Mouse (Mus musculus): ENCODE results near the gene Gm10639.

DNA sequence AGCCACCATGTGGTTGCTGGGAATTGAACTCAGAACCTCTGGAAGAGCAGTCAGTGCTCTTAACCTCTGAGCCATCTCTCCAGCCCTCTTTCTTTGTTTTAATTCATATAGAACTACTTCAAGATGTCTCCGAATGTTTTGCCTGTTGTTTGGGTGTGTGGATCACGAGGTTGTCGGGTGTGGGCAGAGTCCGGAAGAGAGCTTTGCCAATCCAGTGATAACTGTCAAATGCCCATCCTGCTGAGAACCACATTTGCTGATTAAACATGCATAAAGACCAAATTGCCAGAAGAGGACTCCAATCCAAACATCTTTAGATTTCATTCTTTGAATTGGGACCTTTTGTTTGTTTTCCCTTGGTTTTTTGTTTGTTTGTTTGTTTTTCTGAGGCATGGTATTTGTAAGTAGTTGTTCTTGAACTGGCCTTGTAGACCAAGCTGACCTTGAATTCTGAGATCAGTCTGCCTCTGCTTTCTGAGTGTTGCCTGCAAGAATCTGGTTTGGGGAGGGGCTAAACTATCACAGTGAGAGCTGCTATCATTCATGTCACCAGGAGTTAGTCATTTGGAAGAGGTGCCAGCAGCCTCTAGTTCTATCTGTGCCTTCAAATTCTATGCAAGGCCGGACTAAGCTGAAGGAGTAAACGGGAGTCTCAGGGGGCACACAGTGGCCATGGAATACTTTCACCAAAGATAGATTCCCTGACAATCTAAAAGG is 61.9 kb downstream of the Gm10639 start:
- TF ChIP-seq ZC3H11A (IDR thresholded peaks at IDR 0.05; ENCODE audit: borderline replicate concordance, low read depth, low read length) (no peak), MAFK (IDR thresholded peaks at IDR 0.05; ENCODE audit: insufficient read depth, low read depth, low read length) (no peak)

Measured in ES-E14 (cell line).